Mouse (Mus musculus) naive thymus-derived CD4-positive, alpha-beta T cell, adult 2 months (primary cell): Measurements from ENCODE around the gene Agbl1.
"Not testable (repeated sequence)": the region's sequence is repeated elsewhere in the genome, so short reads cannot be mapped to it uniquely, and the experiment has no call there.

Experiments
- DNase-seq: peaks from one replicate; pipeline ENCODE4 v3.0.0-alpha.2; 2011; ENCODE audit warnings: low read depth

Agbl1 gene

DNA sequence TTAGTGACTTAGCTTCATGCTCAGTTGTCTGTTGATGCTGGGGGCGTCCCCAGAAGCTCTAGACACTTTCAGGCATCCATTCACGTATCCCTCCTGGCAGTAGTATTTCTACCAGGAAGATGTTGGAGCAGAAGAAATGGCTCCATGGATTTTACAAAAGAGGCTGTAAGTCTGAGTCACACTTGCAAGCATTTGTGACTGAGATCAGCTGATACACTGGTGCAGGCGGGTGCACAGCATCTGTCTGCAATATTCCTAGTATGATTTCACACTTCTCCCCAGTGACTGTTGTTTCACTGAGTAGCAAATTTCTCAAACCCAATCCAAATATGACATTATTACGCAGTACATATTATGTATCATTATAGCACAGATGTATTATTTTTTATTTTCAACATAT, 332.8 kb downstream of the Agbl1 start:
- DNase-seq: no peak

DNA sequence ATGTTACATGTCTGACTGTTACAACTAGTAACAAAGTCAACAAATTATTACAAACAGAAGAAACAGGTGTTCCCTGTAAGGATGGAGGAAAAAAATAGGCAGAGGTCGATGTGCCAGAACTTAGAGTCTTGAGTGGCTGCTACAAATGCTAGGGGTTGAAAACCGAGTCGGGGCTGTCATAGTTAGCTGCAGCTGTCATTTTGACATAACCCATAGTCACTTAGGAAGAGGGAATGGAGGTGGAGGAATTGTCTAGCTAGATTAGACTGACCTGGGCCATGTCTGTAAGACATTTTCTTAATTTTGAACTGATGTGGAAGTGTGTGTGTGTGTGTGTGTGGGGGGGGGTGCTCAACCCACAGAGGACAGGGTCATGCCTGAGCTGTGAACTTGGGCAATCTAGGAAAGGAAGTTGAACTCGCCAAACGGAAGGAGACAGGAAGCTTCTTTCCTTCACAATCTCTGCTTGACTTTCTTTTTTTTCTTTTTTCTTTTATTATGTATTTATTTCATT, 364.9 kb downstream of the Agbl1 start:
- DNase-seq: no peak

GRCm38 (mm10) chr7:76597812-76598211, 368.1 kb downstream of the Agbl1 start:
- DNase-seq: no peak

- DNase-seq: no peak
Measured at GRCm38 (mm10) chr7:76600050-76600690, 370.5 kb downstream of the Agbl1 start.

DNA sequence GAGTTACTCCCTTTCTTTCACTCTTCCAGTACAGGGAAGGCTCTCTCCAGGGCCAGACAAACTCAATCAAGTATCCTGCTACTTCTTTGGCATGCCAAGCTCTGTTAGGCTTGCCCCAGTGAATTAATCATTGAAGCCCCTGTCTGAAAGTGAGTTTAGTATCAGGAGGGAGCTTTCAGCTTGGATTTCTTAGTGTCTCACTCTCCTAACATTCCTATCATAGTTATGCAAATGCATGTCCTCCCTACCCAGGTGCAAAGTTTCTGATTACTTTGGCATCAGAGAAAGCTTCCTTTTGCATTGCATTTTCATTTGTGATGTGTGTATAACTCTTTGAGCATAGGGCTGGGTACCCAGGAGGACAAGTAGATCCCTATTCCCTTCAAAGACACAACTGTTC, 399.8 kb downstream of the Agbl1 start:
- no peak for DNase-seq

DNA sequence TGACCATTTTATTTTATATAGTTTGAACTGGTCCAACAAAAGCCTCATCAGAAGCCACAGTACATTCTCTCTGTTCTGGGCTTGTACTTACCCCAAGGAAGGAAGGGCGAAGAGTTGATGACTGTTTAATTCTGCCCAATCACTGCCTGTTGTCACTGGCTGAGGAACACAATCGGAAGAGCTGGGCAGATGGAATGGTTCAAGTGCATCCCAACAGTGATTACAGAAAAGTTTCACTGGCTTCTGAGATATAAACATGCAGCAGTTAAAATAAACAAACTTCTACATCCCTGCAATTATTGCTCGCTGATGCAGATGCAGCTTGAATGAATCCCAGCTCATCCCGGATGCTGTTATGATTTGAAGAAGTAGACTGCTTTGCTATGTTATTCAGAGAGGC, 421.3 kb downstream of the Agbl1 start:
- DNase-seq: no peak

GRCm38 (mm10) chr7:76661072-76661471, 431.4 kb downstream of the Agbl1 start:
- no peak for DNase-seq

- DNase-seq: no peak
Measured at GRCm38 (mm10) chr7:76674856-76675255, 445.2 kb downstream of the Agbl1 start.

DNA sequence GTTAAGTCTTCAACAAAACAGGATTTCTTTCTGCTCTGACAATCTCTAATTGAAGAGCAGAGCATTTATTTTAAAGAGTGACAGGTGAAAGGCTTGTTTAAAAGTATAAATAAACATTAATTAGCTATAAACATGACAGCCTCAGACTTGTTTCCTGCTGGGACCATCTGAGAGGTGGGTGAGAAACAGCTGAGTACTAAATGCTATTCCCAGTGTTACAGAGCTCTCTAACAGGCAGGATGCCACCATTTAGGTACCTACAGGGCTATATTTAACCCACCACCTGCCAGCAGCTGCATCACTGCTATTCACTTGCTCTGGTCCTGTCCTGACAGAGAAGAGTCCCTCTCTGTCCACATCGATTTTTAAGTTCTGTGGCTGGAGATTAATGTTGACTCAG, 471.5 kb downstream of the Agbl1 start:
- DNase-seq: no peak

- DNase-seq: not testable (repeated sequence)
Measured at GRCm38 (mm10) chr7:76732220-76732619, 502.5 kb downstream of the Agbl1 start.

- DNase-seq: no peak
Measured at GRCm38 (mm10) chr7:76777237-76777855, 547.7 kb downstream of the Agbl1 start.

DNA sequence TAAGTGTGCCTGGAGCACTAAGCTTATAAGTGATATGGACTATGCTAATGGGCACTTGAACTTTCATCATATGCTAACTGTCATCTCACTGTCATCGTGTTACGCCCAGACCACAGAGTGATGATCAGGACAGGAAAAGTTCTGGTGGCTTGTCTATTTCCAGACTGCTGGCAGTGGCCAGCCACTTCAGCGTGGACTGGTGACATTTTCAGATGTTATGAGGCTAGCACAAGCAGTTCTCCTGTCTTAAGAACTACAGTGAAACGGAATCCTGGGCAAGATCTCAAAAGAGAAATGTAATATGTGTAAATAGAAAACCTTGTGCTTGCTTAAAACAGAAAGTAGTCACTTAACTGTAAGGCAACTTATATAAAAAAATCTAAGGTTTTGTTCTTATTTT, 550.8 kb downstream of the Agbl1 start:
- no peak for DNase-seq

- DNase-seq: no peak
Measured at GRCm38 (mm10) chr7:76788561-76789306, 559.0 kb downstream of the Agbl1 start.

- no peak for DNase-seq
Measured at GRCm38 (mm10) chr7:76790041-76790440, 560.4 kb downstream of the Agbl1 start.

DNA sequence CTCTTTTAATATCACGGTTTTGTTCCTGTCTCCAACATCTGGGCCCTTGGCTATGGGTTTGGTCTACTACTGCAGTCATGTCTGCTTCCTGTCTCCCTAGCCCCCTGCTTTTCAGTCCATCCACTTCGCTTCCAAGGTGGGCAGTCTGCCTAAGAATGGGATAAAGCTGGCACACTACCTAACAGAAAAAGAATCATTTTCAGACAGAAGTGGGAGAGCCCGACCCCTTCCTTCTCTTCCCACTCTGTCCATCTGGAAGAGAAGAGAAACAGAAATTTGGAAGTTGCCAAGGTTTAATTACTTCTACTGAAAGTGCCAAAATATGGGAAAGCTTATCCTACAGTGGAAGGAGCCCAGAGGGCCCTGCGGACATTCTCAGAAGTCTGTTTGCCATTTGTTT, 561.6 kb downstream of the Agbl1 start:
- no peak for DNase-seq

DNA sequence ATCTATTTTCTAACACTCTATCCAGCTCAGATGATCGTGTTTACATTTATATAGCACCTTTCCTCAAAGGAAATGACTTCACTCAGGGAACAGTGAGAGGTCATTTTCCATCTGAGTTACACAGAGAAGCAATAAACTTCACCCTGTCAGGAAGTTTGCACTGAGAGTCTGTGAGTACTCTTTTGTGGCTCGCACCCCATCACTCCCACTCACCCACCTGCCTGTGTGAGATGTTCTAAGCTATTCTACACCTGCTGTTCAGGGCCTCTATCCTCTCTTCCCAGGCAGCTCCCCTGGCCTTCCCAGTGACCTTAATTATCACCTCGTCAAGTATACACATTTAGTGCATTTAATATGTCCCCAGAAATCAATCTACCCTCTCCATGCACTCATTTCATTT, 580.3 kb downstream of the Agbl1 start:
- no peak for DNase-seq

DNA sequence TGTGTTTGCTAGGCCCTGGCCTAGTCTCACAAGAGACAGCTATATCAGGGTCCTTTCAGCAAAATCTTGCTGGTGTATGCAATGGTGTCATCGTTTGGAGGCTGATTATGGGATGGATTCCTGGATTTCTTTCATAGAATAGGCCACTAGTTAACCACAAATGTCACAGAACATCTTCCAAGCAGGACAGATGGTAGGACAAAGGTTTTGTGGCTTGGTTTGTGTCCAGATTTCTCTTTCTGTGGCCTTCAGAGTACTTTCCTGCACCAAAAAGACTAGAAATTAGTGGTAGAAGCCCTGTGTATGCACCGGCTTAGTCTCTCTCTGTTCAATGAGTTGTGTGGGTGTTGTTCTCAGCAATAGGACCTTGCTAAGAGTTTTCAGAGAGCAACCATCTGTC, 590.9 kb downstream of the Agbl1 start:
- no peak for DNase-seq

DNA sequence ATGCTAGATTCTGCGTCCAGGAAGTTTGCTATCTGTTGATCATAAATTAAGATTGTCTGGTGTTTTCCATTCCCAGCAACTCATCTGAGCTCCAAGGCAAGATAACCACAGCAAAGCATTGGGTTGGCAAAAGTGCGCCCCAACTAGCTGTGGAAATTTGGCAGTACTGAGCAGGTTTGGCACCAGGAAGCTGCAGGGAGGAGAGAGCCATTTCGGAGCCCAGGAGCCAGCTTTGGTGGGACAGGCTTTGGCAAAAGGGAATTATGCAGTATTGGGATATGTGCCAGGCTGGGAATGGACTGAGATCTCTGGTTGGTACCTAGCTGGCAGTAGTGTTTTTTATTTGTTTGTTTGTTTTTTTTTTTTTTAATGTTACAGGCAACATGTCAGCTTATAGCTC, 612.5 kb downstream of the Agbl1 start:
- no peak for DNase-seq

DNA sequence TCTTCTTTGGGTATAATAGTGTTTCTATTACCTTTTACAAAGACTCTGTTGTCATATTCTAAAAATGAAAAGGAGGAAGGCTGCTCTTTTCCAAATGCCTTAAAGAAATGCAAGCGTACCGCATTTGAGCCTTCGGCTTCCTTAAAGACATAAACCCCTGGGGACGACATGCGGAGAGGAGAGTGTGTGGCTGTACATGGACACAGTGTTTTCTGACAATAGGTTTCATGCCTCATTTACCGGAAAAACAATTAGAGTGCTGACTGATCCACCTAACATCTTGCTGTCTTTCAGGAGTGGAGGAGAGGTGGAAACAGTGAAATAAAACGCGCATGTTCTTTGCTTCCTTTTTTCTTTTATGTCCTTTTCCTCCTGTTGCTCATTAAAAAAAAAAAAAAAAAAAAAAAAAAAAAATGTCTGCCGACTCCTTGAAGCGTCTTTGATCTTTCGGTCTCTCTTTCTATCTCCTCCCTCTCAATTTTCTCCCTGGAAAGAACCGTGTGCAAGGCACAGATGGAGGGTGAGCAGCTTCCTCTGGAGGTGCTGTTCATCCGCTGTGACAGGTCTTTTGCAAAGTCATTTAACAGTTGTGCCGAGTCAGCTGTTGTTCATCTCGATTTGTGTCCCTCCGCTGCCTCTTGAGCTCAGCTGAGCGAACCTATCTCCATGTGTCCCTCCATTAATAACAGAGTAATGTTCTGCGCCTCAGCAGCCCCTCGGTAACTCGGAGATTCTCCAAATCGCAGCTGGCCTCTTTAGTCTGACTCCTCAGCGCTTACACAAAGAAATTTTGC, 659.9 kb downstream of the Agbl1 start:
- DNase-seq: no peak

DNA sequence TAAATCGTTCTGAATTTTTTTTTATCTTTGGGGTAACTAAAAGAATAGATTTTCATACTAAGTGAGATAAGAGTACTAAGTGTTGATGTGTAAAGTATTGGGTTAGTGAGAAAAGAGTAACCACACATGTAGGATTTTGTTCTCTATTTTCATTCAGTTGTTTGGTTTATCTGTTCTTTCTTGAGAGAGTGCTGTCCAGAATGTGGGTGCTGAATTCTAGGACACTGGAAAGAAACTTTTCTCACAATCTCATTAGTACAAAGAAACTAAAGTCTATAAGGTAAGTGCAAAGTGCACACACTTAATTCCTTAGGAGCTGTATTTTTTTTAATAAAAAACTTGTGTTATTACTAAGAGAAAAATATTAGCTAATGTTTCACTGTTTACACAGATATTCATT, 674.4 kb downstream of the Agbl1 start:
- DNase-seq: no peak

- DNase-seq: no peak
Measured at GRCm38 (mm10) chr7:76911672-76912071, 682.0 kb downstream of the Agbl1 start.

DNA sequence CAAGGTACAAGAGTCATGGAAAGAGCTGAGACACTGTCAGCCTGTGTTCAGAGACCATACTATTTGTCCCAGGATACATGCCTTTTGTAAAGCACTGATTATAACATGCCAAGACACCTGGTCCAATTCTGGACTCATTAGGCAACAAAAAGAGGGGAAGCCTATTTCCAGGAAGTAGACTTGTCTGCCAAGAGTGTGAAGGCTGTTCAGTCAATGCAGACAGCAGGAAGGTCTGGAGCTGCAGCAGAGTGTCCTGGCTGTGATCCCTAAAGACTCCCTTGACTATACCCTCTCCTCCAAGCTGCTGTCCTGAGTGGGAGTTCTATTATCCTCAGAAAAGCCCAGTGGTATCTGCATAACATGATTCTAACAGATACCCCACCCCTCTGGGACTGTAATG, 689.2 kb downstream of the Agbl1 start:
- DNase-seq: no peak
